Mouse (Mus musculus) kidney, adult 2 months (tissue): ENCODE results near the gene H3f3b. TPM values are rescaled to one million over a fixed set of nuclear protein-coding genes. Genes with fewer than 3 reads are reported as not detected.
A peak's percentile ranks its signal among the peaks of the same experiment; 100 is the strongest.

Experiments used
- DNase-seq: peaks from one replicate; pipeline ENCODE4 v3.0.0; 2021
- H3K27ac ChIP-seq: fragments of 200-500 bp; 2 replicates; pipeline ENCODE4 v1.5.1; 2012; ENCODE audit warnings: low read depth, low read length, control low read depth, inconsistent platforms; ENCODE audit not compliant: insufficient read depth
- H3K27me3 ChIP-seq: fragments of 200-500 bp; replicated peaks from 2 replicates; pipeline ENCODE4 v1.6.1; 2012; ENCODE audit warnings: mild to moderate bottlenecking, moderate library complexity, low read length, inconsistent platforms; ENCODE audit not compliant: control insufficient read depth, insufficient read depth
- H3K36me3 ChIP-seq: fragments of 200-500 bp; 2 replicates; pipeline ENCODE4 v1.6.1; 2012; ENCODE audit warnings: mild to moderate bottlenecking, moderate library complexity, low read length, inconsistent platforms; ENCODE audit not compliant: control insufficient read depth, insufficient read depth
- H3K4me1 ChIP-seq: fragments of 200-500 bp; 2 replicates; pipeline ENCODE4 v1.6.1; 2011; ENCODE audit warnings: low read length; ENCODE audit not compliant: control insufficient read depth, insufficient read depth
- H3K4me3 ChIP-seq: fragments of 200-500 bp; 2 replicates; pipeline ENCODE4 v1.5.1; 2011; ENCODE audit warnings: mild to moderate bottlenecking, low read depth, low read length, control low read depth; ENCODE audit not compliant: insufficient read depth
- CTCF ChIP-seq: fragments of 200-500 bp; conservative IDR thresholded peaks from 2 replicates; pipeline ENCODE4 v1.5.1; 2011; ENCODE audit warnings: low read depth, mild to moderate bottlenecking, control low read depth, low read length, moderate library complexity, mixed read lengths; ENCODE audit not compliant: insufficient read depth, insufficient read length
- POLR2A ChIP-seq: fragments of 200-500 bp; IDR thresholded peaks from one replicate; pipeline ENCODE4 v1.6.1; 2011; ENCODE audit warnings: low read depth, low read length, control low read depth
- WGBS: fragments of 180-500 bp; shearing (Covaris S2); methylation state at CpG from one replicate; pipeline ENCODE4 v1.1.7; 2018; 5-methylcytosine and 5-hydroxymethylcytosine counted together
- polyA plus RNA-seq: library from polyadenylated mRNA; depleted of rRNA; stranded (reverse); fragments of >200 nt; gene quantifications from 2 replicates; pipeline ENCODE4 v1.2.3, GENCODE M21; 2012; rRNA removed

The H3f3b gene
- polyA plus RNA-seq: 135 and 150 TPM in 2 replicates

GRCm38 (mm10) chr11:116027756-116028155 lies at the start of gene H3f3b:
H3f3b (minus strand) TSS chr11:116027962.
- Histone ChIP-seq H3K4me1 (peaks cover 8% of the 10 kb centered on the region; the same call in 1 of the 2 replicates), H3K27ac (peak within 1 kb of the TSS; percentile 60), H3K36me3 (peaks cover 3% of the 10 kb centered on the region; the same call in 1 of the 2 replicates), H3K27me3 (no peaks in the 10 kb centered on the region), H3K4me3 (no peak within 1 kb of the TSS; the same call in 1 of the 2 replicates)
- WGBS: 63% methylated on average over 4 of the region's 4 CpGs
- no peak for TF ChIP-seq CTCF
- TF ChIP-seq POLR2A: no peak
- peak; percentile 30 for DNase-seq

GRCm38 (mm10) chr11:116076836-116077235 lies 49.1 kb upstream of the H3f3b start:
- 0 out of 2 replicates have a peak, but pooled peaks cover 3% of the 10 kb centered on the region for H3K4me1 ChIP-seq
- H3K27ac ChIP-seq: no peak overlapping the region
- WGBS: 83% methylated on average over 7 of the region's 7 CpGs
- no peak for TF ChIP-seq CTCF
- no peak for TF ChIP-seq POLR2A
- H3K36me3 ChIP-seq: peaks cover 4% of the 10 kb centered on the region; the same call in 1 of the 2 replicates
- no peaks in the 10 kb centered on the region for H3K27me3 ChIP-seq
- DNase-seq: no peak
- H3K4me3 ChIP-seq: no peak overlapping the region

- no peak overlapping the region for H3K27ac ChIP-seq
- 0 out of 2 replicates have a peak, but pooled peaks cover 3% of the 10 kb centered on the region for H3K4me1 ChIP-seq
- no peak for TF ChIP-seq CTCF
- no peak for TF ChIP-seq POLR2A
- H3K36me3 ChIP-seq: peaks cover 3% of the 10 kb centered on the region; the same call in 1 of the 2 replicates
- H3K4me3 ChIP-seq: no peak overlapping the region
- no peak for DNase-seq
- H3K27me3 ChIP-seq: no peaks in the 10 kb centered on the region
- 86% methylated on average over 7 of the region's 7 CpGs for WGBS
Observed at GRCm38 (mm10) chr11:116076266-116076540, 48.4 kb upstream of the H3f3b start.

- H3K27me3 ChIP-seq: no peaks in the 10 kb centered on the region
- 0 out of 2 replicates have a peak, but pooled peaks cover 3% of the 10 kb centered on the region for H3K4me1 ChIP-seq
- H3K4me3 ChIP-seq: no peak overlapping the region
- H3K36me3 ChIP-seq: peaks cover 2% of the 10 kb centered on the region; the same call in 1 of the 2 replicates
- 67% methylated on average over 20 of the region's 20 CpGs for WGBS
- no peak for DNase-seq
- H3K27ac ChIP-seq: no peak overlapping the region
- TF ChIP-seq CTCF: no peak
- no peak for TF ChIP-seq POLR2A
Observed at GRCm38 (mm10) chr11:116075539-116076265, 47.9 kb upstream of the H3f3b start.

- WGBS: 61% methylated on average over 7 of the region's 7 CpGs
- no peak overlapping the region for H3K4me3 ChIP-seq
- no peak overlapping the region for H3K27ac ChIP-seq
- TF ChIP-seq CTCF: no peak
- no peak for TF ChIP-seq POLR2A
- no peak for DNase-seq
- H3K27me3 ChIP-seq: no peaks in the 10 kb centered on the region
- 0 out of 2 replicates have a peak, but pooled peaks cover 3% of the 10 kb centered on the region for H3K4me1 ChIP-seq
- H3K36me3 ChIP-seq: peaks cover 2% of the 10 kb centered on the region; the same call in 1 of the 2 replicates
Observed at GRCm38 (mm10) chr11:116074436-116074991, 46.8 kb upstream of the H3f3b start.

- no peaks in the 10 kb centered on the region for H3K27me3 ChIP-seq
- peak overlapping the region; percentile 22; the same call in 1 of the 2 replicates for H3K27ac ChIP-seq
- WGBS: 72% methylated on average over 3 of the region's 3 CpGs
- H3K4me1 ChIP-seq: no peaks in the 10 kb centered on the region
- no peak for DNase-seq
- H3K4me3 ChIP-seq: no peak overlapping the region
- no peak for TF ChIP-seq CTCF
- no peak for TF ChIP-seq POLR2A
- no peaks in the 10 kb centered on the region for H3K36me3 ChIP-seq
Observed at GRCm38 (mm10) chr11:116072608-116073007, 44.8 kb upstream of the H3f3b start.

GRCm38 (mm10) chr11:116071510-116071909 lies 43.7 kb upstream of the H3f3b start:
- Histone ChIP-seq H3K27me3 (no peaks in the 10 kb centered on the region), H3K36me3 (no peaks in the 10 kb centered on the region), H3K27ac (no peak overlapping the region), H3K4me1 (no peaks in the 10 kb centered on the region), H3K4me3 (no peak overlapping the region)
- DNase-seq: peak; percentile 34
- WGBS: 55% methylated on average over 5 of the region's 5 CpGs
- no peak for TF ChIP-seq POLR2A
- TF ChIP-seq CTCF: peak; percentile 39
